Mouse (Mus musculus) megakaryocyte-erythroid progenitor cell, adult 5 weeks (primary cell): Measurements from ENCODE around the gene Tgm2. TPM values are rescaled to one million over a fixed set of nuclear protein-coding genes. Genes with fewer than 3 reads are reported as not detected.

Experiments
- polyA plus RNA-seq: library from polyadenylated mRNA; stranded (reverse); fragments of >175 nt; gene quantifications from 2 replicates; pipeline ENCODE4 v1.2.3, GENCODE M21; 2012

Tgm2 gene
- 10.0 and 20.0 TPM in 2 replicates for polyA plus RNA-seq

DNA sequence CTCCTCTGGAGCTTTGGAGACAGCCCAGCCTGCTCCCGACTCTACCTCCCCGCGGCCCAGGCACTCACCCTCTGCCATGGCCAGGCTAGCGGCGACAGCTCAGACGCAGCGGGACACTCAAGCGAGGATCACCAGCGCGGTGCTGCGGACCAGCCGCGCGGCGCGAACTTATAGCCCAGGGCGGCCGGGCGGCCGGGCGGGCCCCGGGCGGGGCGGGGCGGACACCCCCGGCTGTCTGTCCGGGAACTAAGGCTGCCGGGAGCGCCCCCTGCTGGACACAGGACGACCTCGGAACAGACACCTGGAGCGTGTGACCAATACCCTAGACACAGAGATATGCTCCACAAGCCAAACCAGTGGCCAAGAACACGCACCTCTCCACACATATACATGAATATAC lies at the start of gene Tgm2:
TSS of gene Tgm2 (minus strand) at position 214 of the 400 bp plus-strand sequence.

Other genes starting within 250 kb of the Tgm2 start
- gene Vstm2l, start 231.8 kb downstream of the Tgm2 start, polyA plus RNA-seq = not detected in 2 replicates
- gene Tti1, start 118.0 kb downstream of the Tgm2 start, polyA plus RNA-seq = 5.3 and 5.8 TPM in 2 replicates
- 34.8 and 37.7 TPM in 2 replicates for gene Rprd1b, start 117.9 kb downstream of the Tgm2 start, polyA plus RNA-seq
- gene D630003M21Rik, start 82.8 kb upstream of the Tgm2 start, polyA plus RNA-seq = 0.03 and 0.04 TPM in 2 replicates
- gene Bpi, start 111.7 kb upstream of the Tgm2 start, polyA plus RNA-seq = 0.10 TPM in 1 of 2 replicates, not detected in the other
- gene Lbp, start 160.1 kb upstream of the Tgm2 start, polyA plus RNA-seq = 30.5 and 54.0 TPM in 2 replicates
- gene Snhg11, start 229.2 kb upstream of the Tgm2 start, polyA plus RNA-seq = 0.11 and 0.17 TPM in 2 replicates